Mouse (Mus musculus): Measurements from ENCODE around the gene Rbpms2.
A peak's percentile ranks its signal among the peaks of the same experiment; 100 is the strongest.
"Not testable (repeated sequence)": the region's sequence is repeated elsewhere in the genome, so short reads cannot be mapped to it uniquely, and the experiment has no call there.

Rbpms2 gene

DNA sequence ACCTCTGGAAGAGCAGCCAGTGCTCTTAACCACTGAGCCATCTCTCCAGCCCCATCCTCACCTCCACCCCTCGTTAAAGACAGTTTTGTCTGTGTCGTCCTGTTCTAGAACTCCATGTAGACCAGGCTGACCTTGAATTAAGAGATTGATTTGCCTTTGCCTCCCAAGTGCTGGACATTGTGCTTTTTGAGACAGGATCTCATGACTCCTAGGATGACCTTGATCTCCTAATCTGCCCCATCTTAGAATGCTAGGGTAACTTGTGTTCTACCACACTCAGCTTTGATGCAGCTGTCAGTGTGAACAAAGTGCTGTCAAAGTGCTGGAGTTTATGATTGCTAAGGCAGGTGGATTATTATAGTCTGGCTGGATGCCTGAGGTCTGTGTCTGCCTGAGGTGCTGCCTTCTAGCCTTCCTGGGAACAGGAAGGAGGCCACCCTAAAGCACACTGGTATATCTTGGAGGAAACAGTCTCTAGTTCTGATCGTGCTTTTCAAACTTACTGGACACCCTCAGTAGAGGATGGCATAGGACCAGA is 25.3 kb downstream of the Rbpms2 start:
- no peak for DNase-seq (ENCODE audit: low spot score in 2 of 2)

DNA sequence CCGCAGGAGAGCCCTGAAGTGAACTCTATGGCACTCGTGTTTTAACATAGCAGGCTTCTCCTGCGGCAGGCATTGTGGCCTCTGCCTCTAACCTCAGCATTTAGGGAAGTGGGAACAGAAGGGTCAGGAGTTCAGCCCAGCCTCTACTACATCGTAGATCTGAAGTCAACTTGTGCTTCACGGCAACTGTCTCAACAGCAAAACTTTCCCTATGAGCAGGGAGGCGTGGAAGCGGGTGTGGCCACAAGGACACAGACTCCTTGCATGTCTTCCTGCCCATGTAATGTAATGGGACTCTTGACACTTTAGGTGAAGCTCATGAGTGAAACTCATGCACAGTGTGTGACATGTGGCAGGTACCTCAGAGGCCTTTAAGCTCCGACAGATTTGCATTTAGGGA is 26.1 kb downstream of the Rbpms2 start:
- no peak for DNase-seq (ENCODE audit: low spot score in 2 of 2)

DNA sequence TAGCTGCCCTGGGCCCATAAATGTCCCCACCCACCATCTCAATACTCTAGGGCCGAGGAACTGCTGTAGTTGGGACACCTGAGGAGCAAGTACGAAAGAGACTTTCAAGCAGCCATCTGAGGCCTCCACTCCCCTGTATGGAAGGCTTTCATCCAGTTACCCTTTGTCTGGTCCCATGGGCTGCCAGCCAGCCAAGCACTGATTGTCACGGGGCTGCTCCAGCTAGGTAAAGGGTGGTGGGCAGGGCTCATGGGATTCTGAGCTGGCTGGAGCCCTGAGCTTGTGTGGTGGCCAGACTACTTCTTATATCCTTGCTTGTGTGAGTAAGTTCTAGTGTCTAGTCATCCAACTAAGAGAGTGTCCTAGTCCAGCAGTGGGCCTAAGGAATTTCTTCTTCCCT is 27.8 kb downstream of the Rbpms2 start:
- no peak for DNase-seq (ENCODE audit: low spot score in 2 of 2)

DNA sequence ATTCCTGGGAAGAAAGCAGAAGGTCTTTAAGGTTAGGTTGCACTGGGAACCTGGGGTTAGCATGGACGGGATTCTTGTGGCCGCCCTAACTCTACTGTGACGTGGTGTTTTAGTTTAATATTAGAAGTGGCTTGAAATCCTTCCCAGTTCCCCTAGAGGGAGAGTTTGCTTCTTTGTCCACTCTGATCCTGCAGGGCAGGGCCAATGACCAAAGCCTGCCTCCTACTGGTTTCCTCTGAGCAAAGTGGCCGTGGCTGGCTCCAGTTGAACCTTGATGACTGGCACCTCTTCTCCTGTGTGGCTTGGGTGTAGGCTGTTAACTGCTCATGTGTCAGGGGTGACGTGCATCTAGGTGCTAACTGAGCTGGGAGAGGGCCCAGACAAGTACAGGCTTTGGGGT is 31.6 kb downstream of the Rbpms2 start:
- DNase-seq (ENCODE audit: low spot score in 2 of 2), result no peak

DNA sequence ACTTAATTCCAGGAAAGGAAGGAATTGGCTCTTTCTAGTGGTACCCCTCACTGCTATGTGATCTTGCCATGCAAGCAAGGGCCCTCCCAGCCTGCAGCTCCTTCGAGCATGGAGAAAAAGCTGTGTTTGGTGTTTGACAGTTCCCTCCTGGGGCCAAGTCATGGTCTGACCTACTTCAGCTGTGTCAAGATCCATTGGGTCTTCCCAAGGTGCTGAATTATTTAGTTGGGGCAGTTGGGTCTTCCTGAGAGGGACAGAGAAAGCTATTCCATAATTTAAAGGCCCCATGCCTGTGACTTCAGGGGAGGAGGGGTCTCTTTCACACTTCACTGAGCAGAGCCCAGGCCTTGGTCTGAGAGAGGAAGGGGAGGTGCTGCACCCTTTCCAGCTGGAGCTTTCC is 32.0 kb downstream of the Rbpms2 start:
- no peak for DNase-seq (ENCODE audit: low spot score in 2 of 2)

DNA sequence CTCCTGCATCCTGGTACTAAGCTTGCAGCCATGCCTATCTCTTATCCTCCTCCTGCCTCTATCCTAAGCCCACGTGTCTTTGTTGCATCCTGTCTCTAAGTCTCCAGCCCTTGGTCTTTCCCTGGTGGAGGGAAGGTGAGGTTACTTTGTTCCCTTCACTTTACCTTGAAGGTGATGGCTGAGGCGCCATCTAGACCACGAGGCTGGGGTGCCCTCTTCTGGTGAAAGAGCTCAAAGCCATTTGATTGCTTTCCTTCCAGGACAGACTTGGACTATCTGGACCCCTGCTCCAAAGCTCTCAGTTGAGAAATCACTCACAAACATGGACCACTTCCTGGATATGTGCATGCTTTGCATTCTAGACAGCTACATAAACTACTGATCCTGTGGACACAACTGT is 34.7 kb downstream of the Rbpms2 start:
- peak; percentile 71 for DNase-seq (ENCODE audit: low spot score in 2 of 2)

DNA sequence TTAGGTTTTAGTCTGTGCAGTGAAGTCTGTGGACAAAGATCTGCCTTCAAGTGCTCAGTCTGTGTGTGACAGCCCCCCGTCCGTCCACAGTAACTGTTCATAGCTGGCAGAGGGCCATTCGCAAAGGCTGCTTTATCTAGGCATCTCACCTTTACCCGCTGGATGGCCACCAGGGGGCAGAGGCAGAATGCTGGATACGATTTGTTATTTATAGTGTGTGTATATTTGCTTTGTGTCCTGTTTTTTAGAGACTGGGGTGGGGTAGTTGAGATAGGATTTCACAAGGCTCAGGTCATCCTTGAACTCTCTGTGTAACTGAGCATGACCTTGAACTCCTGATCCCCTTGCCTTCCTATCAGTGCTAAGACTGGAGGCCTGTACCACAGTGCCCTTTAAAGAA is 36.6 kb downstream of the Rbpms2 start:
- peak; percentile 58 to 70 for DNase-seq (ENCODE audit: low spot score in 2 of 2)

DNA sequence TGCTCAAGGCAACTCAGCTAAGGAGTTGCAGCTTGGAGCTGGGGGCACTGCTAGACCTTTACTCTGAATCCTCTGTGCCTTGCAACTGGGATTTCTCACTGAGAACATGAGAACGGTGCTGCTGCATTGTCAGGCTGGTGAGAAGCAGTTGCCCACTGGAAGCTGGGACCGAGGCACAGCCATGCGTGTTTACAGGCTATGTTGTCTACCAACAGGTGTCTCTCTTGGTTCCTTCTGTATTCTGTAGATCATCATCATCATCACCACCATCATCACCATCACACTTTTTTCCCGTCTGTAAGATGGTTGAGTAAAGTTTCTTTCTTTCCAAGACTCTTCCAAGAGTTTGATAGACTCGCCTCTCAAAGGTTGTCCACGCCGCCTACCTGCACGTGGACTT is 38.3 kb downstream of the Rbpms2 start, which contains the start of gene Oaz2:
TSS of gene Oaz2 (plus strand) at position 301 of the 400 bp plus-strand sequence.
- DNase-seq (ENCODE audit: low spot score in 2 of 2), result no peak

DNA sequence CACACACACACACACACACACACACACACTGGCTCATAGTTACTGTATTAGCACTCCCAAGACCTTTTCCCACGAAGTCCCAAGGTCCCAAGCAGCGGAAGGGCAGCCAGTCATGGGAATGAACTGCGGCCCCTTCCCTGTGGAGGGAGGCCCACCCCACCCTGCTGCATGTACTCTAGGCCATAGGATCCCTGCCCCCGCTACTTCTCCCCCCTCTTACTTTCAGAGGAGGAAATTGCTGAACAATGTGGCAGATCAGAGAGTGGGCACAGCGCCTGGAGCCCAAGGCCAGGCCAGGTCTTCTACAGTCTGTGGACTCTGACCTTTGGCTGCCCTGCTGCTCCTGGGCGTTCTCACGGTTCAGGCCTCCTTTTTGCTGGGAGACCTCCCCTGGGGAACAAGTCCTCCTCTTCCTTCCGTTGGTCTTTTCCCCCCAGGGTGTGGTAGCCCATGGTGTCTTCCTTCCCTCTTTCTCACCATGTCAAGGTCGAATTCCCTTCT is 42.0 kb downstream of the Rbpms2 start:
- peak in 1 of 2 experiments; percentile 63 for DNase-seq (ENCODE audit: low spot score in 2 of 2)

DNA sequence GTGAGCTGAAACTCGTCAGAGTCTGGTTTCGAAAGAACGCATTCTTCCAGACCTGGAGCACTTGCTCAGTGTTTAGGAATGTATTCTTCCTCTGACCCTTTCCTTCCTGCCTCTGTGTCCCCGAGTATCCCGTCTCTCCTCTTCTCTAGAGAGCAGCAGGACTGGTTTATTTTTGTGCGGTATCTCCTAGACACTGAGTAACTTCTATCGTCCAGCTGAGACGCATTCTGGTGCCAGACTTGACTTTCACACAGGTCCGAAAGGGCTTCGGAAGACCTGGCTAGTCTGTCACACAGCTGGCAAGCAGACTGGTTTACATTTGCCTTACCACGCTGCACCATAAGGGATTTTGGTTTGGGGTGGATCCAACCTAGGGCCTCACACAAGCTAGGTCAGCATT is 43.5 kb downstream of the Rbpms2 start:
- no peak for DNase-seq (ENCODE audit: low spot score in 2 of 2)

DNA sequence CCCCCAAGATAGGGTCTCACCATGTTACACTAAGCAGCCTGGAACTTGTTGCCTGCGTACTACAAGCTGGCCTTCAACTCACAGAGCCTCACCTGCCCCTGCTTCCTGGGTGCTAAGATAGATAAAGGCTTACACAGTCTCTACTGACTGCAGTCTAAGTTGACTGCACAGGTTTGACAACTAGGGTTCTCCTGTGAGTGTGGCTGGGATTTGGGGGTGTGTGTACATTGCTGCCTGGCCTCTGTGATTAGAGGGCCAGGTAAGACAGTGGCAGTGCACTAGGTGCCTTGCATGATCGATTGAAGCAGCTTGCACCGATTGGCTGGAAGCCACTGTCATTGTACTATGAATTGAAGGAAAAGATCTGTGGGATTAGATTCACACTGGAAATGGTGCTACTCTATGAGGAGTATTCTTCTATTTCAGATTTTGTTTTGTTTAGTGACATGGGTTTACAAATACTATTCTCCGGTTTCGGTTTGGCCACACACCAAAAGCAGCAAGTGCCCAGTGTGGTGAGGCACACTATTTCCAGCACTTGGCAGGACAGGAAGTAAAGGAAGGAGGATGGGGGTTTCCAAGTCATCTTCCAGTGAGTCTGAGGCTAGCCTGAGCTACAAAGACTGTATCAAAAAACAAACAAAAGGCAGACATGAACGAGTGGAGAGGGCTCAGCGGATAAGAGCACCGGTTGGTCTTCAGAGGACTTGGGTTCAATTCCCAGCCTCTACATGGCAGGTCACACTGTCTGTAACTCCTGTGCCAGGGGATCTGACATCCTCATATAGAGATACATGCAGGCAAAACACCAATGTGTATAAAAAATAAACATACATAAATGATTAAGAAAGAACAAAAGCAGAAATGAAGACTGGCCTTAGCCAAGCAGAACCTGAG is 46.3 kb downstream of the Rbpms2 start:
- no peak for DNase-seq (ENCODE audit: low spot score in 2 of 2)

DNA sequence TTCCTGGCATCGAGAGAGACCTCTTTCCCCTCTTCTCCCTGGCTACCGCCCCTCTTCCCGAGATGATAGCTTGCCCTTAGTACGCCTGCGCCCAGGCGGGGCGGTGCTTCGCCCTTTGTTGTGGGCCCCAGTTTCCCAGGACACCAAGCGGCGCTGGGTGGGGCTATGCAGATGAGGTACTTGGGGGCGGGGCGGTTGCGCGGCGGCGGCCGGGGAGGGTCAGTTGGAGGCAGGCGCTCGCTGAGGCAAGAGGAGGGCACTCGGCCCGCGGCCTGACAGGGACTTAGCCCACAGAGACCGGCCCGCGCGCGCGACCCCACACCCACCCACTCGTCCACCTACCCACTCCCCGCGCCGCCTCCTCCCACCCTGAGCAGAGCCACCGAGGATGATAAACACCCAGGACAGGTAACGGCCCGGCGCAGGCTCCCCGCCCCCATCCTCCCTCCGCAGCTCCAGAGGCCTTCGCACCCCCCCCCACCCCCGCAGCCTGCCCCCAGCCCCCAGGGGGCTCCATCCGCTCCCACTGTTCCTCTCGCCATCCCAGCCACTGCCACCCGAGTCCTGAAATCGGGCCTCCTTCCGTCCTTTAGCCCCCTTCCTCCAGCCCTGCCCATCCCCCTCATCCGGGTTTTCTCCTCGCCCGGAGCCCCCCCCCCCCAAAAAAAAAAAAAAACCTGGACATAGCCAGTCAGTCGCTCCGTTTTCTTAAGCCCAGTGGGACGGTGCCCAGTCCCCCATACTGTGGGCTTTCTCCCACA is 47.1 kb downstream of the Rbpms2 start:
- DNase-seq (ENCODE audit: low spot score in 2 of 2), result peak; percentile 96 to 97

DNA sequence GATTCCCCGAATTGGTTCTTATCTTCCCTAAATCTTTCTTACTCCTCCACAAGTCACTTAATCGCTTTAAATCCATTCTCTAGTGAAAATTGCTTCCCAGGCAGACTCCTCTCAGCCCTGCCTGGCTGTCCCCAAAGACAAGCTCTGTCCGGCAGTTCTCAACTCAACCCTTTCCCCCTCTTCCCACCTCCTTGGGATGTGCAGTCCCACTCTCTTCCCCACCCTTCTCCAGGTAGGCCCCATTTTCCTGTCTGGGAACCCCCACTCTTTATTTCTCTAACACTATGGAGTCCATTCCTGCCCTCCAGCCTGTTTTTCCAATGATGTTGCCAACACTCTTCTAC is 47.6 kb downstream of the Rbpms2 start:
- DNase-seq (ENCODE audit: low spot score in 2 of 2), result no peak

DNA sequence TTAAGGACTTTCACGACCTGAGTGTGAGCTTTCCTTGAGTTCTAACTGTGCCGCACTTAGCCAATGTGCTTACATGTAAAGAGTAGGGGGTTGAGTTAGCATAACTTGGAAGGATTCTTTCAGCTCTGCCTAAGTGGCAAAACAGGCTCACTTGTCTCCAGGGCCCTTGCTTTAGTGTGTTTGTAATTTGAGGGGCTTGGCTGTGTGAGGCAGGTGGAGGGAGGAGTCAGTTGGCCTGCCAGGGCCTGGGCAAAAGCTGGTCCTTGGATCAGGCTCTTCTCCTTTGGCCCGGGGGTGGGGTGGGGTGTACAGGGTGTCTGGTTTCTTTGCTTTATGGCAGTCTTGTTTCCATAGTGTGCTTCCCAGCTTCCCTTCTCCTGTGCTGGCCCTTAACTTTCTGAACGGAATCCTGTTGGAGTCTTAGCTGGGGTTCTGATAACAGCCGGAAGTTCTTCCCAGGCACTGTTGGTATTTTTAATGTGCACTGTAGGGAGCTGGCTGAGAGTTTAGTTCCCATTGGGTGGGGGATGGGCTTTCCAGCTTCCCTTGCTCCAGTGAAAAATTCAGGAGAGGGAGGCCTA is 49.8 kb downstream of the Rbpms2 start:
- no peak for DNase-seq (ENCODE audit: low spot score in 2 of 2)

DNA sequence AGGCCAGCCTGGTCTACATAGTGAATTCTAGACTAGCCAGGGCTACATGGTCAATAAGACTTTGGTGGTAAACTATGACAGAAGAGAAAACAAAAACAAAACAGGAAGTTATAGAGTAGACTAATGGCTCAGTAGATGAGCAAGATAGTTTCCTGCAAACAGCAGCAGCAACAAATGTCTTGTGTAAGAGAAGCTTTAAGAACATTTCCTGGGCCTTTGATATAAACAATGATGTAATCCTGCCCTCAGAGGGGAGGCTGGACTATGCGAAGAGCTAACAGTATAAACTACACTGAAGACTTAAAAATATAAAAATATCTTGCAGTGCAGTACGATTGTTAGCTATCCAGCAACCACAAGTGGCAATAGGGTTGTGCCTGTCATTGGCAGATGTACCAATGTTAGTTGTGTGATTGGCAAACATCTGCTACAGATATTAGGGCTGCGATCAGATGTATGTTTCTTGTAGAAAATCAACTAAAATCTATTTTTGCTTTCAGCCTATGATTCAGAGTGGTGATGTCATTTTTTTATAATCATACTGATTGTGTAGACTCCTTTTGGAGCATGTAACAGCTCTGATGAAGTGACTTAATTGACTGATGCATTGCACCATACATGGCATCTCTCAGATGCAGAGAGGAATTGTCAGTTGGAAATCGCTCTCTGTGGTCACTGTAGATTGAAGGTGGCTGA is 51.6 kb downstream of the Rbpms2 start:
- DNase-seq (ENCODE audit: low spot score in 2 of 2), result no peak

DNA sequence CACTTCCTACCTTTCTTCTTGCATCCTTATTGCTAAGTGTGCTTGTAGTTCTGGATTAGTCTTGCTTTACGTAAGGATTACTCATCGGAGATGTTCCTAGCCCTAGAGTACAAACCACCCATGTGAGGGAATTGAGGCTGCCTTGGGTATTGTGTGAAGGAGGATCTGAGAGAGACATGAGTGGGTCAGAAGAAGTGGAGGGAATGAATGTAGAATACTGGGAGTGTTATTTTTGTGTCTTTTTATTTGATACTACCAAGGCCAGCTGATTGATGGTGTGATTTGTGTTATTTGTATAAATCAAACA is 52.1 kb downstream of the Rbpms2 start:
- no peak for DNase-seq (ENCODE audit: low spot score in 2 of 2)

DNA sequence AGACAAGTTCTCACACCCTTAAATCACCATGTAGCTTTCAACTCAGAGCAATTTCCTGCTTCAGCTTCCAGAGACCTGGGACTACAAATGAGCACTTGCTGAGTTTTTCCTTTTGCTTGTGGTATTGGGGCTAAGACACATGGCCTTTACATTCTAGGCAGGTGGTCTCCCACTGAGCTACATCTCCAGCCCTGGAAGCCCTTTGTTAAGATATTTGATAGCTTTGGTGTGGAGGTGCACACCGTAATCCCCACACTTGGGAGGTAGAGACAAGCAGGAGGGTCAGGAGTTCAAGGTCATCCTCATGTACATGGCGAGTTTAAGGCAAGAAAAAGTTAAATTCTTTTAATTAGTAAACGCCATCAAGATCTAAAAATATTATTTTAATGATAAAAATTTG is 52.7 kb downstream of the Rbpms2 start:
- DNase-seq (ENCODE audit: low spot score in 2 of 2), result no peak

DNA sequence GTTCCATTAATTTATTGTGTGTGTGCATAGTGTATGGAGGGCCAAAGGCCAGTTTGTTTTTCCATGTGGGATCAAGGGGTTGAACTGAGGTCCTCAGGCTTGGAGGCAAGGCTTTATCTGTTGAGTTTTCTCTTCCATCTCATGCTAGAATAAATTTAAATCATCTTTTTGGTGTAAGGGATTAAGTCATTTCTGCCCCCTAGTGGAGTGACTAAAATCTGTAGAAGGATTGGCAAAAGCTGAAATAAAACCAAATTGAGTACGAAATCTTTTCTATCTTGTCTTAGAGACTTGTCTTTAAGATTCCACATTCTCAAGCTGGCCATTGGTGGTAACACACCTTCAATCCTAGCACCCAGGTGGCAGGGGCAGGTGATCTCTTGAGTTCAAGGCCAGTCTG is 53.5 kb downstream of the Rbpms2 start:
- DNase-seq (ENCODE audit: low spot score in 2 of 2), result no peak

DNA sequence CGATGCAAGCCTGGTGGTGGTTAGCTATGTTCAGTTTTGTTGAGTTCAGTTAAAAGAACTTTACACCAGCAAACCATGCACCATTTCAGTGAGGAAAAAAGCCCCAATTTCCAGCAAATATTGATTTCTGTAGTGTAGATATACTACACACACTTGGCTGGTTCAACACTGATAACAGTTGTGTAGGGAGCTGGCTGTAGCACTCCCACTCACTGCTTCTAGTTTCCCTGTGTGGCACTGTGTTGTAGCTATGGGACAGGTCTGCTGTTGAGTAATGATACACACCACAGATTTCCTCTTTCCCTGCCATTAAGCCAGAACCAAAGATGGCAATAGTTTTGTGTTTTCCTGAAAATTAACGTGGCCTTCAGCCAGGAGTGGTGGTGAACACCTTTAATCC is 55.3 kb downstream of the Rbpms2 start:
- no peak for DNase-seq (ENCODE audit: low spot score in 2 of 2)

DNA sequence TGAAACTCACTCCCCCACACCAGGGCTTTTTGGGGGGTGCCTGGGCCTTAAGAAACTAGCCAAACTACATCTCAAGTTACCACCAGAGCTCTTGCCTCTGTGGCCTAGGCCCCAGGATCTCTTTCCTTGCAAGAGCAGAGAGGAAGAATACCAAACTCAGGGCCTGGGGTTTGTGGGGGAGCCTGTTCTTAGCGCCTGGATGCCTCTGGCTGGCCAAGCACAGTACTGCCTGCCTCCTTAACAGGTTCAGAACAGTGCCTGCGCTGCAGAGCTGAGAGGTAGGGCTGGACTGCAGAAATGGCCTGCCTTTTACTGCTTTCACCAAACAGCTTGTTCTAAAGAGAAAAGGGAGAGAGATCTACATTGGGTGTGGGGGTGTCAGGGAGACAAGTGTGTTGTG is 60.4 kb downstream of the Rbpms2 start:
- DNase-seq (ENCODE audit: low spot score in 2 of 2), result not testable (repeated sequence)

DNA sequence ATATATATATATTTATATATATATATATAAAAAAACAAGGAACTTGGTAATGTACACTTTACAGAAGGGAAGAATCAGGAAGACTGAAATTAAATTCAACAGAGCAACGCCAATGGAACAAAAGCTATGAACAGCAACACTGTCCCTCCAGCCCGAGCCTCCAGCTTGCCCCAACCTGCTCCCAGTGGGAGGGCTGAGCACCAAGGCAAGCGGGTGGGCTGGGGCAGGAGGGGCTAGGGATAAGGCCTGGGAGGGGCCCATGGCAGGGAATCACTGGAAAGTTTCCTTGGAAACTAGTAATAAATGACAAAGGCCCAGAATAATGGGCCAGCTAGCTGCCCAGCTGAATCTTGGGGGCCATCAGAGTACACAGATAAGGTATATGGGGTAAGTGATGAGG is 63.0 kb downstream of the Rbpms2 start:
- DNase-seq (ENCODE audit: low spot score in 2 of 2), result no peak
